Mouse (Mus musculus): ENCODE measurements around the gene Nfe2l3. TPM values are rescaled to one million over a fixed set of nuclear protein-coding genes. Genes with fewer than 3 reads are reported as not detected.

Gene Nfe2l3
- polyA plus RNA-seq, 1 experiment from 2014 or later: 4.5 TPM

- Histone ChIP-seq H3K9me3 (replicated peaks) (no peaks in the 10 kb centered on the region), H3K4me2 (replicated peaks) (no peak overlapping the region), H3K36me3 (peaks cover 39% of the 10 kb centered on the region), H3K9ac (no peak overlapping the region), H3K4me1 (no peaks in the 10 kb centered on the region), H3K27me3 (no peaks in the 10 kb centered on the region), H3K27ac (no peak overlapping the region), H3K4me3 (no peak overlapping the region)
- 84% methylated on average over 3 of the region's 3 CpGs for WGBS
- ATAC-seq (ENCODE audit: low FRiP score): no peak
These were observed 24.8 kb downstream of the Nfe2l3 start for GRCm38 (mm10) chr6:51457283-51457682.

GRCm38 (mm10) chr6:51457770-51458387 is 25.4 kb downstream of the Nfe2l3 start:
- WGBS: 85% methylated on average over 8 of the region's 8 CpGs
- Histone ChIP-seq H3K4me2 (replicated peaks) (no peak overlapping the region), H3K4me1 (no peaks in the 10 kb centered on the region), H3K9me3 (replicated peaks) (no peaks in the 10 kb centered on the region), H3K27ac (no peak overlapping the region), H3K4me3 (no peak overlapping the region), H3K36me3 (peaks cover 41% of the 10 kb centered on the region), H3K27me3 (no peaks in the 10 kb centered on the region), H3K9ac (no peak overlapping the region)
- ATAC-seq (ENCODE audit: low FRiP score): no peak

- H3K36me3 ChIP-seq: peaks cover 51% of the 10 kb centered on the region
These were observed 26.4 kb downstream of the Nfe2l3 start for GRCm38 (mm10) chr6:51458925-51459312.

GRCm38 (mm10) chr6:51459313-51460020 is 27.0 kb downstream of the Nfe2l3 start:
- Histone ChIP-seq H3K27ac (no peak overlapping the region), H3K9ac (no peak overlapping the region), H3K27me3 (no peaks in the 10 kb centered on the region), H3K36me3 (peaks cover 53% of the 10 kb centered on the region), H3K4me2 (replicated peaks) (no peak overlapping the region), H3K9me3 (replicated peaks) (no peaks in the 10 kb centered on the region), H3K4me1 (0 out of 2 replicates have a peak, but pooled peaks cover 3% of the 10 kb centered on the region), H3K4me3 (no peak overlapping the region)
- WGBS: 41% methylated on average over 5 of the region's 5 CpGs
- peak; percentile 41 for ATAC-seq (ENCODE audit: low FRiP score)

More at GRCm38 (mm10) chr6:51458925-51459312, 26.4 kb downstream of the Nfe2l3 start:
- no peak overlapping the region for H3K4me2 ChIP-seq (replicated peaks)
- no peak overlapping the region for H3K9ac ChIP-seq
- H3K27ac ChIP-seq: no peak overlapping the region
- no peaks in the 10 kb centered on the region for H3K9me3 ChIP-seq (replicated peaks)
- no peak overlapping the region for H3K4me3 ChIP-seq
- no peaks in the 10 kb centered on the region for H3K27me3 ChIP-seq
- 59% methylated on average over 2 of the region's 2 CpGs for WGBS
- H3K4me1 ChIP-seq: 0 out of 2 replicates have a peak, but pooled peaks cover 2% of the 10 kb centered on the region
- ATAC-seq (ENCODE audit: low FRiP score): peak; percentile 47

GRCm38 (mm10) chr6:51460021-51460360 is 27.5 kb downstream of the Nfe2l3 start:
- WGBS: 83% methylated on average over 4 of the region's 4 CpGs
- Histone ChIP-seq H3K4me1 (0 out of 2 replicates have a peak, but pooled peaks cover 3% of the 10 kb centered on the region), H3K27me3 (no peaks in the 10 kb centered on the region), H3K9me3 (replicated peaks) (no peaks in the 10 kb centered on the region), H3K27ac (no peak overlapping the region), H3K4me2 (replicated peaks) (no peak overlapping the region), H3K36me3 (peaks cover 53% of the 10 kb centered on the region), H3K4me3 (no peak overlapping the region), H3K9ac (no peak overlapping the region)
- peak; percentile 39; the same call in 1 of the 2 replicates for ATAC-seq (ENCODE audit: low FRiP score)

- Histone ChIP-seq H3K36me3 (peaks cover 53% of the 10 kb centered on the region), H3K4me1 (0 out of 2 replicates have a peak, but pooled peaks cover 3% of the 10 kb centered on the region), H3K9ac (no peak overlapping the region), H3K4me3 (no peak overlapping the region), H3K27me3 (no peaks in the 10 kb centered on the region), H3K9me3 (replicated peaks) (no peaks in the 10 kb centered on the region), H3K4me2 (replicated peaks) (no peak overlapping the region), H3K27ac (no peak overlapping the region)
- 83% methylated on average over 3 of the region's 3 CpGs for WGBS
- ATAC-seq (ENCODE audit: low FRiP score): no peak
These were observed 27.9 kb downstream of the Nfe2l3 start for GRCm38 (mm10) chr6:51460363-51460762.

GRCm38 (mm10) chr6:51467649-51468048 is 35.2 kb downstream of the Nfe2l3 start:
- WGBS: 4% methylated on average over 2 of the region's 2 CpGs
- no peak overlapping the region for H3K27ac ChIP-seq
- no peaks in the 10 kb centered on the region for H3K27me3 ChIP-seq
- H3K4me3 ChIP-seq: peak overlapping the region; percentile 93
- H3K9ac ChIP-seq: peak overlapping the region; percentile 60; the same call in 1 of the 2 replicates
- H3K36me3 ChIP-seq: peaks cover 31% of the 10 kb centered on the region
- peak overlapping the region; percentile 59 for H3K4me2 ChIP-seq (replicated peaks)
- ATAC-seq (ENCODE audit: low FRiP score): no peak
- H3K4me1 ChIP-seq: peaks cover 28% of the 10 kb centered on the region
- H3K9me3 ChIP-seq (replicated peaks): no peaks in the 10 kb centered on the region

GRCm38 (mm10) chr6:51468891-51469561 is 36.6 kb downstream of the Nfe2l3 start:
- Histone ChIP-seq H3K27me3 (no peaks in the 10 kb centered on the region), H3K4me2 (replicated peaks) (peak overlapping the region; percentile 68), H3K4me1 (peaks cover 36% of the 10 kb centered on the region), H3K4me3 (peak overlapping the region; percentile 93), H3K27ac (peak overlapping the region; percentile 100), H3K9ac (peak overlapping the region; percentile 100), H3K9me3 (replicated peaks) (no peaks in the 10 kb centered on the region), H3K36me3 (peaks cover 26% of the 10 kb centered on the region)
- peak; percentile 27; the same call in 1 of the 2 replicates for ATAC-seq (ENCODE audit: low FRiP score)
- WGBS: under 1% methylated on average over 63 of the region's 63 CpGs

- H3K4me1 ChIP-seq: peaks cover 43% of the 10 kb centered on the region
These were observed 37.3 kb downstream of the Nfe2l3 start, which contains the start of gene Hnrnpa2b1 for GRCm38 (mm10) chr6:51469715-51470310. Gene Hnrnpa2b1 (minus strand): TSS chr6:51469894.

GRCm38 (mm10) chr6:51470311-51471178 is 38.1 kb downstream of the Nfe2l3 start, which contains the start of gene Cbx3:
Gene Cbx3 (plus strand): TSS chr6:51470360.
- peaks cover 34% of the 10 kb centered on the region for H3K36me3 ChIP-seq
- under 1% methylated on average over 85 of the region's 99 CpGs for WGBS
- H3K27ac ChIP-seq: peak within 1 kb of the TSS; percentile 100
- no peaks in the 10 kb centered on the region for H3K27me3 ChIP-seq
- H3K4me1 ChIP-seq: peaks cover 41% of the 10 kb centered on the region
- peak within 1 kb of the TSS; percentile 93 for H3K4me3 ChIP-seq
- peak within 1 kb of the TSS; percentile 100 for H3K9ac ChIP-seq
- peak; percentile 85 for ATAC-seq (ENCODE audit: low FRiP score)
- no peaks in the 10 kb centered on the region for H3K9me3 ChIP-seq (replicated peaks)
- peak within 1 kb of the TSS; percentile 68 for H3K4me2 ChIP-seq (replicated peaks)

More at GRCm38 (mm10) chr6:51469715-51470310, 37.3 kb downstream of the Nfe2l3 start, which contains the start of gene Hnrnpa2b1:
- ATAC-seq (ENCODE audit: low FRiP score): peak; percentile 92
- peak within 1 kb of the TSS; percentile 100 for H3K9ac ChIP-seq
- no peaks in the 10 kb centered on the region for H3K27me3 ChIP-seq
- under 1% methylated on average over 63 of the region's 63 CpGs for WGBS
- peak within 1 kb of the TSS; percentile 93 for H3K4me3 ChIP-seq
- no peaks in the 10 kb centered on the region for H3K9me3 ChIP-seq (replicated peaks)
- H3K4me2 ChIP-seq (replicated peaks): peak within 1 kb of the TSS; percentile 68
- H3K36me3 ChIP-seq: peaks cover 33% of the 10 kb centered on the region
- peak within 1 kb of the TSS; percentile 100 for H3K27ac ChIP-seq

GRCm38 (mm10) chr6:51471179-51471505 is 38.7 kb downstream of the Nfe2l3 start:
- Histone ChIP-seq H3K4me2 (replicated peaks) (peak overlapping the region; percentile 68), H3K9ac (peak overlapping the region; percentile 99)
- WGBS: 1% methylated on average over 10 of the region's 10 CpGs

More at GRCm38 (mm10) chr6:51471179-51471505, 38.7 kb downstream of the Nfe2l3 start:
- Histone ChIP-seq H3K36me3 (peaks cover 34% of the 10 kb centered on the region), H3K4me1 (peaks cover 35% of the 10 kb centered on the region), H3K27ac (peak overlapping the region; percentile 100), H3K4me3 (peak overlapping the region; percentile 93), H3K27me3 (no peaks in the 10 kb centered on the region), H3K9me3 (replicated peaks) (no peaks in the 10 kb centered on the region)
- ATAC-seq (ENCODE audit: low FRiP score): no peak
